Mouse (Mus musculus) hindbrain, embryonic 11.5 days (tissue): ENCODE measurements around the gene Dnajb1. TPM values are rescaled to one million over a fixed set of nuclear protein-coding genes. Genes with fewer than 3 reads are reported as not detected.

Experiments
- polyA plus RNA-seq: library from polyadenylated mRNA; unstranded; fragments of >200 nt; fragmentation: Nextera tagmentation; extraction: Ambion mirVana; gene quantifications from 2 replicates; pipeline ENCODE4 v1.2.1, GENCODE M21; 2014

Dnajb1 gene
- polyA plus RNA-seq, 1 experiment from 2014 or later = 66.7 TPM

Other genes with a start within 250 kb of the Dnajb1 start
- gene Clgn, start 218.3 kb upstream of the Dnajb1 start, polyA plus RNA-seq = 4.4 and 5.6 TPM in 2 replicates
- 200 and 206 TPM in 2 replicates for gene Scoc, start 149.8 kb upstream of the Dnajb1 start, polyA plus RNA-seq
- 0.11 and 0.14 TPM in 2 replicates for gene Olfr370, start 72.4 kb upstream of the Dnajb1 start, polyA plus RNA-seq
- 358 and 366 TPM in 2 replicates for gene Ndufb7, start 41.5 kb upstream of the Dnajb1 start, polyA plus RNA-seq
- gene Tecr, start 222 bp upstream of the Dnajb1 start, polyA plus RNA-seq = 732 and 754 TPM in 2 replicates
- 176 and 182 TPM in 2 replicates for gene Gipc1, start 44.5 kb downstream of the Dnajb1 start, polyA plus RNA-seq
- 0.49 and 1.0 TPM in 2 replicates for gene Ptger1, start 58.5 kb downstream of the Dnajb1 start, polyA plus RNA-seq
- 21.6 and 22.6 TPM in 2 replicates for gene Pkn1, start 91.0 kb downstream of the Dnajb1 start, polyA plus RNA-seq
- 187 and 205 TPM in 2 replicates for gene Ddx39, start 107.0 kb downstream of the Dnajb1 start, polyA plus RNA-seq
- 13.0 and 13.8 TPM in 2 replicates for gene Adgre5, start 133.1 kb downstream of the Dnajb1 start, polyA plus RNA-seq